Mouse (Mus musculus): Measurements from ENCODE around the gene Kcnh6.

Kcnh6 gene

DNA sequence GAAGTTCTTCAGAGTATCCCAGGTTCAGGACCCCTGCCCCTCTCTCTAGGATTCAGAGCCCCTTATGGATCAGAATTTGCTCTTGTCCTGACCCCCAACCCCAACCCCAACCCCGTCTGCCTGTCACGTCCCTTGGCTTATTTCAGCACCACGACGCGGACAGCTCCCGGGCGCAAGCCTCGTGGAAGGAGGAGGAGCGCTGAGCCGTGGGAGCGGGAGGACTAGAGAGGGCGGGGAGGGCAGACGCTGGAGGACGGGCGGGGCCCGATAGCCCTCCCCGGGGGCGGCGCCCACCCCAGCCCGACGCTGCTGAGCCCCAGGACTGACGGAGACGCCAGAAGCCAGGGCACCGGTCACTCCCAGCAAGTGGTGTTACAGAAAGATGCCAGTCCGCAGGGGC is at the start of gene Kcnh6:
Gene Kcnh6, plus strand, starts transcription at position 304 of the 400 bp plus-strand sequence.
- no peak for DNase-seq (ENCODE audit: extremely low read depth, low read depth, low spot score)

DNA sequence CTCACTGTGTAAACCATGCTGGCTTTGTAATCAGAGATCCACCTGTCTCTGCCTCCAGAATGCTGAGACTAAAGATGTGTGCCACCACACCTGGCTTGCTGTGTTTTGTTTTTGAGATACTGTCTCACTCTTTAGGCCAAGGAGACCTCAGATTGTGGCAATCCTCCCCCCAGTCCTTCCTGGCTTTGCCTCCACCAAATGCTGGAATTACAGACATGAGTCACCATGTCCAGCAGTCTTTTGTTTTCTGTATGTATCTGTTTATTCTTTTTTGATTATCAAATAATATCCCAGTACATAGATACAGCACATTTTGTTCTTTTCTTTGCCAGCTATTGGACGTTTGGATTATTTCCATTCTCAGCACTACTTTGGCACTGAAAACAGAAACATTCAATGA is 49.4 kb upstream of the Kcnh6 start:
- no peak for DNase-seq (ENCODE audit: extremely low read depth, low read depth, low spot score)

DNA sequence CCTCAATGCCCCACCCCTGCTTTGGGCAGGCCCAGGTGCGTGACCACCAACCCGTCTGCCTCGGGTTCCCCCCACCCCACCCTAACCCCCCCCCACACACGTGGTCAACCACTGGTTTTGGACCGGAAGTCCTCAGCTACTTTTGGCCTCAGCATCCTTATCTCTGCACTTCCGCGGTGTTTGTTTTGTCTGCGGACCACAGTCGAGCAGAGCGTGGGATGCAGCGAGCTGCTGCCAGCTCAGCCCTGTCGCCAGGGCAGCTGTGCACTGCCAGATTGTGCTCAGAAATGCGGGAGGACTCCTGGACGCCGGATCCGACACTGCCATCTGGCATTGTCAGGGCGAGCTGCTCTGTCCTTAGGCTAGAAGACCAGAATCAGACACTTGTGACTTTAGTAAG is 48.6 kb upstream of the Kcnh6 start:
- DNase-seq (ENCODE audit: extremely low read depth, low read depth, low spot score), result no peak

DNA sequence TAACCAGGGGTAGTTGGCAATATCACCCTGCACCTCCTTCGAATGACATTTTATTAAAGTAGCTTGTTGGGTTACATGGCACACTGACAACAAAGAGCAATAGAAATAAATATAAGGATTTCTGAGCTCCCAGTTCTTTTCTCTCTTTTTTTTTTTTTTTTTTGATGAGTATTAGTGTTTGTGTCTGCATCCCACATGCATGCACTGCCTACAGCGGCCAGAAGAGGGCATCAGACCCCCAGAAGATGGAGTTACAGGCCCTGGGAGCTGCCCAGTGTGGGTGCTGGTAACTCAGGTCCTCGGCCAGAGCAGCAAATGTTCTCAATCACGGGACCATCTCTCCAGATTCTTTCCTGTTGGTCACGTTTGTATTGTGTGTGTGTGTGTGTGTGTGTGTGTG is 43.2 kb upstream of the Kcnh6 start:
- DNase-seq (ENCODE audit: extremely low read depth, low read depth, low spot score), result no peak

DNA sequence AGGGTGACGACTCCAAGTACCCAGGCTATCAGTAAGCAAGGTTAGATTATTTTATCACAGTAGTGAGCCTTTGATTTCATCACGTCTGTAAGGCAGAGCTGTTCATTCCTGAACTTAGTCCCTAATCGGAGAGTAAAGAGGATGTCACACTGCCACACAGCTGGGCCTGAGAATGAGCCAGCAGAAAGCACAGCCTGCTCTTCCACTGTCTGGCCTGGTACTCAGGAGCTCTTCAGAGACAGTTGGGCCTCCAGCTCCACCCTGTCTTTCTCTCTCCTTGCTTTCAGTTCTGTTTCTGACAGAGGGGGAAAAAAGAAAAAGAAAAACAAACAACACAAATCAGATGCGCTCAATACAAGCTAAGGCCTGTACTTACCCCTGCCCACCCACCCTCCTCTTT is 41.6 kb upstream of the Kcnh6 start:
- DNase-seq (ENCODE audit: extremely low read depth, low read depth, low spot score), result no peak

DNA sequence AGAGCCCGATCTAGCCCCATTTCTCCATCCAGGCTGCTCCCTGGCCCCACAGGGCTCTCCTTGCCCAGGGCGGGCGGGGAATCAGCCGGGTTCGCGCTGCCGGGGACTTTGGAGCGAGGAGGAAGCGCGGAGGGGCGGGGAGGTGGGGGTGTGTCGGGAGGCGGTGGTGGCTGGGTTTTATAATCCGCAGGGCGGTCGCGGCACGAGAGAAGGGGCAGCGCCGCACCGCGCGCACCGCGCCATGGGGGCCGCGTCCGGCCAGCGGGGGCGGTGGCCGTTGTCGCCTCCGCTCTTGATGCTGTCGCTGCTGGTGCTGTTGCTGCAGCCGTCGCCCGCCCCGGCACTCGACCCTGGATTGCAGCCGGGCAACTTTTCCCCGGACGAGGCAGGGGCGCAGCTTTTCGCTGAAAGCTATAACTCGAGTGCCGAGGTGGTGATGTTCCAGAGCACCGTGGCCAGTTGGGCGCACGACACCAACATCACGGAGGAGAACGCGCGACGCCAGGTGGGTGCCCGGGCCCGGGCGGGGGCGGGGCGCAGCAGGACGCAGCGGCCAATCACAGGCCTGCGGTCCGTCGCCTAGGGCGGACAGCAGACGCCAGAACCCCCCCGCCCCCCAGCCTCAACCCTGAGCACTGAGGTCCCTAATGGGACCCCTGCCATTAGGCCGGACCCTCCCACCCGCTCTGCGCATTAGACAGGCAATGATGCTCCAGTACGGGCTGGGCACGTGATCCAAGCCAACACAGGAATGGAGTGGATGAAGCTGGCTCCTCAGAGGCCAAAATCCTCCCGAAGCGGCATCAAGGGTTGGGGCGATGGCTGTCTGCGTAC is 40.0 kb upstream of the Kcnh6 start, which contains the start of gene Ace:
Gene Ace, plus strand, starts transcription at position 205 of the 834 bp plus-strand sequence.
- DNase-seq (ENCODE audit: extremely low read depth, low read depth, low spot score), result no peak

DNA sequence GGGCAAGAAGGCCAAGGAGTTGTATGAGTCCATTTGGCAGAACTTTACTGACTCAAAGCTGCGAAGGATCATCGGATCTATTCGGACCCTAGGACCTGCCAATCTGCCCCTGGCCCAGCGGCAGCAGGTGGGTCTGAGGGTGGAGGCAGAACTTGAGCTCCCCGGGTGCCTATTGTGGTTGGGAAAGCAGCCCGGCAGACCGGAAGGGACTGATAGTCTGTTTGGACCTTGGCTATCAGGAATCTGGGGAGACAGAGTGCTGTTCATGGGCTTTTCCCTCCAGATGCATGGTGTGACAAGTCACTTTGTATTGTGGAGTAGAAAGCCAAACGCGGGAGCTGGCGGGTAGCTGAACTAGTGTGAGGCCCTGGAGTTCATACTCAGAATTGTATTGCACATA is 39.0 kb upstream of the Kcnh6 start:
- DNase-seq (ENCODE audit: extremely low read depth, low read depth, low spot score), result no peak

DNA sequence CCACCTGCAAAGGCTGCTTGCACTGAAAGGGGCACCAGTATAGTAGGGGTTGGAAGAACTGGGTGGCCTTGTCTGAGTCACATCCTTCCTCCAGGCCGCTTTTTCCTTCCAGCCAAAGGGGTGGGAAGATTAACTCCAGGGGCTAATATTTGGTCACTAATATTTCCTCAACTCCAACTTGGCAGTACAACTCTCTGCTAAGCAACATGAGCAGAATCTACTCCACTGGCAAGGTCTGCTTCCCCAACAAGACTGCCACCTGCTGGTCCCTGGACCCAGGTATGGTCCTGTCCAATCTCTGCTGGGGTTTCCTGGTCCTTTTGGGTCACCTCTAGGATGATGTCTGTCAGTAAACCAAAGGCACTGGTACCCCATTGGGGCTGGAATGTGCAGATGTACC is 38.4 kb upstream of the Kcnh6 start:
- no peak for DNase-seq (ENCODE audit: extremely low read depth, low read depth, low spot score)

DNA sequence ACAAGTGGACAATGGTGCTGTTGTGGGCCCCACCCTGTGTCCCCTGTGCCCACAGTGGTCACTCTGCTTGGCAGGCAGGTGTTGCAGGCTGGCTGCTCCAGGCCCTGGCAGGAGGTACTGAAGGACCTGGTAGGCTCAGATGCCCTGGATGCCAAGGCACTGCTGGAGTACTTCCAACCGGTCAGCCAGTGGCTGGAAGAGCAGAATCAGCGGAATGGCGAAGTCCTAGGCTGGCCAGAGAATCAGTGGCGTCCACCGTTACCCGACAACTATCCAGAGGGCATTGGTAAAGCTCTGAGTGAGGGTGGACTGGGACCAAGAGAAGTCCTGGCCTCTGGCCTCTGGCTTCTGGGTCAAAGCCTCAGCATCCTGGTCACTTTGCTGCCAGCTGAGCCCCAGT is 33.3 kb upstream of the Kcnh6 start:
- no peak for DNase-seq (ENCODE audit: extremely low read depth, low read depth, low spot score)

DNA sequence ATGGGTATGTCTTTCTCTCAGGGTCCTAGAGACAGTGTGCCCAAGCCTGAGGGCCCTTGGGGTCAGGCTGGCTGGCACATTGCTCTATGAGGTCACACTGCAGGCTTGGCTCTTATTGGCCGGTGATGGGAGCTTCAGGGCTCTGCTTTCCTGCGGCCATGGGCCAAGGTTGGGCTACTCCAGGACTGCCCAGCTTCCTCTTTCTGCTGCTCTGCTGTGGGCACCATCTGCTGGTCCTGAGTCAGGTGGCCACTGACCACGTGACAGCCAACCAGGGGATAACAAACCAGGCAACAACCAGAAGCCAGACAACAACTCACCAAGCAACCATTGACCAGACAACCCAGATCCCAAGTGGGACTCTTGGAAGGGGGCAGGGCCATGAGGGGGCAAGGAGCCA is 32.9 kb upstream of the Kcnh6 start:
- no peak for DNase-seq (ENCODE audit: extremely low read depth, low read depth, low spot score)

DNA sequence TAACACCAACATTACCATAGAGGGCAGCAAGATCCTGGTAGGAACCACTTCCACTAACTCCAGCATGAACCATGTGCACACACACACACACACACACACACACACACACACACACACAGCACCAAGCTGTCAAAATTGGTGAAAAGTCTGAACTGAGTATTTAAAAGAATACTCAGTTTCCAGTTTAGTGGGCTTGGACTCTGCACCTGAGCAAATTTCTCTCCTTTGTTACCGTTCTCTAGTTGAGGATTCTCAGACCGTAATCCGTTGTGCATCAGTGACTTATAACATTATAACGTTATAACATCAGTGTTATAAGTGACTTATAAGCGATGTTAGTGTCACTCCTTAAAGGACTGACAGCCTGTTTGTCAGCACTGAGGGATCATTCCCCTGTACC is 32.3 kb upstream of the Kcnh6 start:
- DNase-seq (ENCODE audit: extremely low read depth, low read depth, low spot score), result no peak

DNA sequence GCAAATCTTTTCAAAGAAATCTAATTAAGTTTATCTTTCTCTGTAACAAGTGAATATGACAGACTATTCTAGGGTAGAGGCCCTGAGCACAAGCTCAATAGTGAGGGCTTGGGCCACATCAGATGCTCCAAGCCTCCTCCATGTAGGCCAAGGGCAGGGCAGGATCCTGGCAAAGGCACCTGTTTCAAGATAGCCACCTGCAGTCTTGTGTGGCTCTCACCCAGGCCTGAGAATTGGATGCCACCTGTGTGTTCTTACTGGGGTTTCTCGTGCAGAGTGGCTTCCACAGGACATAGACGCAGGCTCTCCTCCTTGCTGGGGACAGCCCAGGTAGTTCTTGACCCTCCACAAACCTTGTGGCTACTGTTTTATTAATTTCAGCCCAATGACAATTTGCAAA is 29.7 kb upstream of the Kcnh6 start:
- DNase-seq (ENCODE audit: extremely low read depth, low read depth, low spot score), result no peak

DNA sequence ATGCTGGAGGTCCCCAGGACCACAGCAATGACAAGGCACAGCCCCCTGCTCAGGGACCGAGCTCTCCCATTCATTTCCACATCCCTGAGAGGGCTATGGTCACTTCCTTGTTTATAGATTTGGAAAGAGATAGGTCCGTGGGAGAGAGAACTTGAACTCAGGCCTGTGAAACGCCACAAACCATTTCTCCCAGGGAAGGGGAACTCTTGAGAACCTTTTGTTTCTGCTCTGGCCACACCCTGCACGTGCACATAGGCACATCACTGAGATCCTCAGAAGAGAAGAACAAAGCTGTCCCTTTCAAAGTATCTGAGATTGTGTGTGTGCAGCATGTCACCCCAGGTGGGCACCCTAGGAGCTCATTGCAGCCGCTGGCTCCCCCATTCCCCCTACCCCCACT is 29.3 kb upstream of the Kcnh6 start:
- no peak for DNase-seq (ENCODE audit: extremely low read depth, low read depth, low spot score)

DNA sequence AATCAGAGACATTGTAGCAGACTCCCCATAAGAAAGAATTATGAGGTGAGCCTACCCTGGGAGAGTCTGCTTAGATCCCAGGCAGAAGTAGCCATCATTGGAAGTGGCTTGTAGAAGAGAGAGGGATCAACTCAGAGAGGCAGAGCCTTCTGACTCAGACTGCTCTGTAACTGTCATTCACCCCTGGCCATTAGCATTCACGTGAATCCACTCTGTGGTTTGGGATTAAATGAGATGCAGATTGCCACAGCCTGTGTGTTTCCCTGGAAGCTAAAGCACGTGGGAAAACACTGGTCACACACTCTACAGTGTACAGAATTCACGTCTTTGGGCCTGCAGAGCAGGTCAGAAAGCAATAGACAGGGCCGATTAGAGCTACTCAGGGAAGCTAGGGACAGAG is 23.5 kb upstream of the Kcnh6 start:
- no peak for DNase-seq (ENCODE audit: extremely low read depth, low read depth, low spot score)

DNA sequence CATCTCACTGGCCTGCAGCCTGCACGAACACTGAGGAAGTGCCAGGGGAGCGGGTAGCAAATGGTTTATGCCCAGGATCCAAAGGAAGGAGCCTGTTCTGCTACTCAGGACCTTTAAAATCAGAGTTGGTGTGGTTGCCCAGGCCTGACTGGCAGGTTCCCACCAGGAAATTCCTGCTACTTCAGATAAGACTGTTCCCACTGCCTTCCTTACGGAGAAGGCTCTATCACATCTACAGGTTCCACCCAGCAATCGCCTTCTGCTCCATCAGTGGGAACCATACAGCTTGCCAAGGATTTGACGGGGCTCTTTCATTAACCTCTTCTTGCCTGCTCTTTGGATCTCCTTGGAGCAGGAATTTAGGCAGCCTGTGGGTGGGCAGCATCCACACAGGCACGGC is 20.5 kb upstream of the Kcnh6 start:
- DNase-seq (ENCODE audit: extremely low read depth, low read depth, low spot score), result no peak

DNA sequence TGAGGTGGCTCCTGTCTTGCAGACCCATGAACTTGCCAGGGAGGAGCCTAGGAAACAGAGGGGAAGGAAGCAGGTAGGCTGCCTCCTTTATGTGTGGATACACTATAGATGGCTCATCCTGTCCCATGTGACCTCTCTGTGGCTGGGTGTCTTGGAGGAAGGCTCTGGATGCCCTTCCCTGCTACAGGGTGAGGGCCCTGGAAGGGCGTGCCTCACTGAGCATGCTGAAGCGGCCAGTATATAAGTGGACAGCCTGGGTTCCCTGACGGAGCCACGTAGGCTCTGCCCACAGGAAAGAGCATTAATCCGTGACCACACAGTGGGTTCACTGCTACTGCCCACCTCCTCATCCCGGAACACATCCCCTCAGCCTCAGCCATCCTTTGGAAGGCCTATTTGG is 18.5 kb upstream of the Kcnh6 start:
- DNase-seq (ENCODE audit: extremely low read depth, low read depth, low spot score), result no peak

DNA sequence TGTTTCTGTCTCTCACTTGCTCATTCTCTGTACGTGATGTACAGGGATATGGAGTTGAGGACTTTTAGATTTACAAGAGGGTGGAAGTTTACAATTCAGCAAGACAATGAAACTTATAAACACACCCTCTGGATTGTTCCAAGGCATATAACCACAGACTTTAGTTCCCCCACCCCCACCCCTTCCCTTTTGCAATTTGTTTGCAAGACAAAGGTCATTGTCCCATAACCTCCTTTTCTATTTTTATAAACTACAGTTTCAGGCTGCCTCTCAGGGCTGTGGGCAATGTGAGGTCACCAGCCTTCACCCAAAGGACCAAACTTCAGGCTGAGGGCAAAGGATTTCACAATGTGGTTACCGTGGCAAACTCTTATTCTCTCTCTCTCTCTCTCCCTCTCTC is 17.7 kb upstream of the Kcnh6 start:
- DNase-seq (ENCODE audit: extremely low read depth, low read depth, low spot score), result no peak

DNA sequence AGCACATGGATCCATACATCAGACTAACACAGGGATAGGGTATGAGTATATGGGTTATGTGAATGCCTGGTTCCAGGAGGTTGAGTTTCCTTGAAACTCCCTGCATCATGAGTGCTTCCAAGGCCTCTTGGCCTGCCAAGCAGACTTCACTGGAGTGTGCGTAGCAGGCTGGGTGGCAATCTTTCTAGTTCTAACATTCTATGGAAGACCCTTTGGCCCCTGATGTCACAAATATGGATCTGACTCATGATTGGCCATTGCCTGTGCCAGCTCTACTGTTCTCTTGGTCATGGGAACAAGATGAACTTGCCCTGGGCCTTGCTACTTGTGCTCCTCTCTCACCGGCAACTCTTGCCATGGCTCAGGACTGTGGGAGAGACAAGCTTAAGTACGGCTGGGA is 13.5 kb upstream of the Kcnh6 start, which contains the start of gene Ace3:
Gene Ace3, plus strand, starts transcription at position 301 of the 400 bp plus-strand sequence.
- DNase-seq (ENCODE audit: extremely low read depth, low read depth, low spot score), result no peak

DNA sequence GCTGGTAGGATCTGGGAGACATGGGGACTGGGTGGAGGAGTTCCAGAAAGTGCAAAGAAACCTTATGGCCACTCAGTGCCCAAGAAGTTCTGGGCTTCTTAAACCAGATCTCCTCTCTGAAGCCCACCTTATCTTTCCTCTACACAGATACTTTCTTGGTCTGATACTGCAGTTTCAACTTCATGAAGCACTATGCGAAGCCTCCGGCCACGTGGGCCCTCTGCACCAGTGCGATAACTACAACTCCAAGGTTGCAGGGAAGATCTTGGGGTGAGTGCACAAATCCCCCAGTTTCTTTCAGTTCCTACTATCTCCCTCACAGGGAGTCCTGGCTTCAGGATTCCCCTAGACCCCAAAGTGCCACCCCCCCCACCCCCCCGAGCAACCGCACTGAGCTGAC is 7.9 kb upstream of the Kcnh6 start:
- no peak for DNase-seq (ENCODE audit: extremely low read depth, low read depth, low spot score)

DNA sequence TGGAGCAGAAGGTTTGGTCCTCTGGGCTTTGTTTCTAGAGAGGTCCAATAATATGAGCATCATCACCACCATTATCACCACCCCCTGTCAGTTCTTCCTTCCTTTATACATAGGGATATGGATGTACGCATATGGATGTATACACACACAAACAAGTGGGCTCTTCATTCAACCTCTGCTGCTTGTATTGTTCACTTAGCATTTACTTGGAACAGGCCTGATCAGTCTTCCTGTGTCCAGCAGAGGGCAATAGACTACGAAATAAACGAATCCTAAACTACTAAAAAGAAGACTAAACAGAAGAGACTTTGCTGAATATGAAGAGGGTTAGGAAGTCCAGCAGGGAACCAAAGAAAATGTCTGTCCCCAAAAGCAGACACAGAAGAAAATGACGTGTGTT is 6.2 kb upstream of the Kcnh6 start:
- no peak for DNase-seq (ENCODE audit: extremely low read depth, low read depth, low spot score)

DNA sequence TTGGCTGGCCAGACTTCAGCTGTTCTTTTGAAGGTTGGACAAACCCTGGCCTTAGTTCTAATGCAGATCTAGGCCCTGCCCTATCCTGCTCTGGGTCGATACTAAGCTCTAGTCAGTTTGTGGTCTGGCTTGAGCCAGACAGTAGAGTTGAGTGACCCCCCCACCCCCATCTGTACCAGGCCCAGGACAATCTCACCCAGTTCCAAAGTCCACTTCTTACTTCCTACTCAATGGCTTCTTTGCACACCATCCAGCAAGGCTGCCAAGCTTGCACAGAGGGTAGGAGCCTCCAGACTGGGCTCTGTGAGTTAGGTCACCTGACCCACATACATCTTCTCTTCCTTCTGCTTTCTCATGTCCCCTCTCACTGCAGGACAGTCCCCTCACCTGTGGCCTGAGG is 3.3 kb upstream of the Kcnh6 start:
- no peak for DNase-seq (ENCODE audit: extremely low read depth, low read depth, low spot score)

DNA sequence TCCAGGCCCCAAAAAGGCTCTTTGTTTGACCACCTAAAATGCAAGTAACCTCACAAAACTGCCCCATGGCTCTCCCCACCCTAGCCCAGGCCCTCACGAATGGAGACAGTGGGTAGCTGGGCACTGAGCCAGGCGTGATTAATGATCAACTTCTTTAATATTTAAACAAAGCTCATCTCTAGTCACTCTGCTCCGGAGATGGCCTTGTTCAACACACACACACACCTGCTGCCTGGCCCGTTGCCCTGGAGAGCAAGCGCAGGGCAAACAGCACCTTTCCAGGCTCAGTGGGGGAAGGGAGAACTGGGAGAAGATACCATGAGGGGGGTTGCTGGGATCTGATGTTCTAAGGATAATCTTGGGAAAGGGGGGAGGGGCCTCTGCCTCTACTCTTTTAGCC is 2.0 kb upstream of the Kcnh6 start:
- no peak for DNase-seq (ENCODE audit: extremely low read depth, low read depth, low spot score)

DNA sequence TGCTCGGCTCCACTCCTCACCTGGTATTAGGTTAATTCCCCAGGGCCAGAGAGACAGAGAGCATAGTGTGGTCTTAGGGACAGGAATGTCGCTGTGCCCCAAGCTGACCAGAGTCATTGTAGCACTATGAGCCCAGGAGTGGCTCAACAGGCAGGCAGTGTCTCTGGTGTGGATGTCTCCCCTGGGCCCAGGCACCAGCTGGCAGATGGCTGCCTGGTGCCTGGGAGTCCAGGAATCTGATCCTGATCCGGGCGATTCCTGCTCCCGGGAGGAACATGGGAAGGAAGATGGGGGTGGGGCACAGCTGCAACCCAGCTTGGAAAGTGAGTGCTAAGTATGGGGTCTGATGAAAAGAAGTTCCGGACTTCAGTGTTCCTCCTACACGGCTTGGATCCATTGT is 4.8 kb downstream of the Kcnh6 start:
- no peak for DNase-seq (ENCODE audit: extremely low read depth, low read depth, low spot score)

Measured in fat pad, adult 2 months (tissue).